Comparison of ENCODE assay signal across 24 mouse cellular contexts in genomic region chr19:4326881-4327280, GRCm38 (mm10). TPM values are rescaled to one million over a fixed set of nuclear protein-coding genes. Genes with fewer than 3 reads are reported as not detected.
DNase-seq lines count a peak whose midpoint lies in the region; TF ChIP-seq lines count a peak whose summit lies in the region.
"Had no signal": no experiment of that assay in that cellular context is flagged by ENCODE, and none has a peak within 500 bp of the region (broad histone marks: within the 10 kb centered on the region; RNA-seq: fewer than 3 reads in every experiment).

No protein-coding gene starts in this region.

- DNase-seq in cerebellum, adult 2 months, result peak; percentile 55 to 70
- DNase-seq in cerebellum, adult 9-10 months, result no peak
- DNase-seq in gastrocnemius, adult 18-20 months (ENCODE audit: low spot score), result peak; percentile 47
- DNase-seq in gastrocnemius, postnatal 14 days, result no peak
- peak; percentile 12 for DNase-seq in kidney, adult 2 months
- DNase-seq in kidney, adult 11 months, result no peak
- no peak for DNase-seq in thymus, adult 18-20 months
- DNase-seq: adrenal gland, postnatal 36 days; gastrocnemius, postnatal 25 days; kidney, postnatal 10 days; layer of hippocampus, postnatal 36 days; left cerebral cortex, postnatal 4 days; liver, postnatal 0 days; lung, postnatal 36 days; right cerebral cortex, postnatal 14 days had no signal

- intact Hi-C loops in gastrocnemius, postnatal 14 days (cut with DNase I; ENCODE audit: low total_unique reads), result no loop called here

- H3K36me3 ChIP-seq in kidney, adult 2 months (ENCODE audit: control insufficient read depth, insufficient read depth, low read length), result peaks cover 37% of the 10 kb centered on the region

- WGBS in cerebellum, adult 2 months, result 2% methylated on average over 1 of the region's 1 CpGs
- 48% methylated on average over 1 of the region's 1 CpGs for WGBS in kidney, adult 2 months

- peaks cover 4% of the 10 kb centered on the region; the same call in 1 of the 2 replicates for H3K4me1 ChIP-seq in cerebellum, adult 2 months (ENCODE audit: control insufficient read depth, insufficient read depth, low read length)
- H3K4me1 ChIP-seq in kidney, adult 2 months (ENCODE audit: control insufficient read depth, insufficient read depth, low read length), result peaks cover 11% of the 10 kb centered on the region; the same call in 1 of the 2 replicates

- no peak for TF ChIP-seq CTCF in cerebellum, adult 2 months (IDR thresholded peaks at IDR 0.05; ENCODE audit: borderline replicate concordance, insufficient read depth, low read depth, low read length)
- no peak for TF ChIP-seq CTCF in kidney, adult 2 months (conservative IDR thresholded peaks at IDR 0.05; ENCODE audit: insufficient read depth, insufficient read length, low read depth, low read length)

- no peak overlapping the region for H3K27ac ChIP-seq in cerebellum, adult 2 months (ENCODE audit: insufficient read depth, low read length)
- peak overlapping the region; percentile 50; the same call in 1 of the 2 replicates for H3K27ac ChIP-seq in kidney, adult 2 months (ENCODE audit: insufficient read depth, low read depth, low read length)
- H3K27ac ChIP-seq: embryonic facial prominence, embryonic 13.5 days; forebrain, embryonic 10.5 days; forebrain, embryonic 15.5 days; heart, adult 2 months; hindbrain, embryonic 12.5 days; hindbrain, postnatal 0 days; intestine, embryonic 15.5 days; liver, embryonic 12.5 days; midbrain, embryonic 12.5 days had no signal

- TF ChIP-seq POLR2A in cerebellum, adult 2 months (IDR thresholded peaks at IDR 0.05; ENCODE audit: borderline replicate concordance, insufficient read depth, low read length), result no peak
- no peak for TF ChIP-seq POLR2A in kidney, adult 2 months (IDR thresholded peaks at IDR 0.05; ENCODE audit: low read depth, low read length)

- H3K4me3 ChIP-seq in cerebellum, adult 2 months (replicated peaks; ENCODE audit: insufficient read depth, low read depth, low read length), result no peak overlapping the region
- H3K4me3 ChIP-seq in kidney, adult 2 months (ENCODE audit: insufficient read depth, low read depth, low read length), result no peak overlapping the region
- H3K4me3 ChIP-seq: embryonic facial prominence, embryonic 13.5 days; forebrain, embryonic 10.5 days; forebrain, embryonic 15.5 days; heart, adult 2 months; hindbrain, embryonic 12.5 days; intestine, embryonic 15.5 days; liver, embryonic 12.5 days; midbrain, embryonic 12.5 days had no signal

- no peaks in the 10 kb centered on the region for H3K27me3 ChIP-seq in cerebellum, adult 2 months (ENCODE audit: control insufficient read depth, insufficient read depth, low read length)
- H3K27me3 ChIP-seq in kidney, adult 2 months (replicated peaks; ENCODE audit: control insufficient read depth, insufficient read depth, low read length), result no peaks in the 10 kb centered on the region
- H3K27me3 ChIP-seq: embryonic facial prominence, embryonic 13.5 days; forebrain, embryonic 15.5 days; hindbrain, embryonic 12.5 days; intestine, embryonic 15.5 days; liver, embryonic 12.5 days; midbrain, embryonic 12.5 days had no signal

RNA-seq across cellular contexts. Expression of gene Grk2, which starts 20.9 kb away (rescaled TPM):
- 226 and 239 TPM in 2 replicates for polyA plus RNA-seq in cerebellum, adult 2 months (2012; rRNA removed)
- total RNA-seq in gastrocnemius, adult 18-20 months (2021), result 10 to 100 TPM; 50.7 to 60.8 TPM
- total RNA-seq in gastrocnemius, postnatal 14 days (2021), result 10 to 100 TPM; 31.8 to 36.4 TPM
- polyA plus RNA-seq in kidney, adult 2 months (2012; rRNA removed), result 56.7 and 60.3 TPM in 2 replicates

RNA-seq across cellular contexts. Expression of gene Ankrd13d, which starts 43.9 kb away (rescaled TPM):
- polyA plus RNA-seq in cerebellum, adult 2 months (2012; rRNA removed), result 74.3 and 76.1 TPM in 2 replicates
- total RNA-seq in gastrocnemius, adult 18-20 months (2021), result under 1 TPM; 0.16 to 0.81 TPM
- total RNA-seq in gastrocnemius, postnatal 14 days (2021), result under 1 TPM; 0.62 to 0.90 TPM
- 4.2 and 5.1 TPM in 2 replicates for polyA plus RNA-seq in kidney, adult 2 months (2012; rRNA removed)

RNA-seq across cellular contexts. Expression of gene Ssh3, which starts 57.9 kb away (rescaled TPM):
- polyA plus RNA-seq in cerebellum, adult 2 months (2012; rRNA removed), result 139 and 151 TPM in 2 replicates
- total RNA-seq in gastrocnemius, adult 18-20 months (2021), result 1 to 10 TPM; 2.8 to 3.4 TPM
- total RNA-seq in gastrocnemius, postnatal 14 days (2021), result 1 to 10 TPM; 2.6 to 4.4 TPM
- polyA plus RNA-seq in kidney, adult 2 months (2012; rRNA removed), result 39.0 and 61.4 TPM in 2 replicates

Comparison
In these comparisons a context has a peak if more than half of its experiments do, and no peak if none do; other contexts are left out.
1. DNase-seq: peak in cerebellum, adult 2 months (2 of 2), gastrocnemius, adult 18-20 months (single experiment) and kidney, adult 2 months (single experiment); none in cerebellum, adult 9-10 months (single experiment), gastrocnemius, postnatal 14 days (single experiment), kidney, adult 11 months (single experiment) and thymus, adult 18-20 months (0 of 2).